Mouse (Mus musculus) embryonic facial prominence, embryonic 15.5 days (tissue): Measurements from ENCODE around the gene Gm11238. TPM values are rescaled to one million over a fixed set of nuclear protein-coding genes. Genes with fewer than 3 reads are reported as not detected.
"Not testable (repeated sequence)": the region's sequence is repeated elsewhere in the genome, so short reads cannot be mapped to it uniquely, and the experiment has no call there.

ENCODE experiments used
- ATAC-seq: fragments of 200-750 bp; cut with Nextera tagmentation; 2 replicates; pipeline ENCODE4 v1.8.0; 2017; ENCODE audit warnings: low read depth, moderate TSS enrichment; ENCODE audit not compliant: insufficient number of reproducible peaks, low FRiP score, low TSS enrichment
- H3K27ac ChIP-seq: fragments of 300-500 bp; sonication (generic); replicated peaks from 2 replicates; pipeline ENCODE4 v1.5.1; 2015; ENCODE audit warnings: mild to moderate bottlenecking, inconsistent platforms
- H3K27me3 ChIP-seq: fragments of 300-500 bp; sonication (generic); 2 replicates; pipeline ENCODE4 v1.6.1; 2015; ENCODE audit warnings: inconsistent platforms
- H3K36me3 ChIP-seq: fragments of 300-500 bp; sonication (generic); 2 replicates; pipeline ENCODE4 v1.6.1; 2015; ENCODE audit warnings: mild to moderate bottlenecking, inconsistent platforms
- H3K4me1 ChIP-seq: fragments of 300-500 bp; sonication (generic); 2 replicates; pipeline ENCODE4 v1.6.1; 2015; ENCODE audit warnings: inconsistent platforms
- H3K4me2 ChIP-seq: fragments of 300-500 bp; sonication (generic); replicated peaks from 2 replicates; pipeline ENCODE4 v1.6.1; 2015; ENCODE audit warnings: mild to moderate bottlenecking, inconsistent platforms
- H3K4me3 ChIP-seq: fragments of 300-500 bp; sonication (generic); replicated peaks from 2 replicates; pipeline ENCODE4 v1.5.1; 2015; ENCODE audit warnings: mild to moderate bottlenecking, inconsistent platforms
- H3K9ac ChIP-seq: fragments of 300-500 bp; sonication (generic); 2 replicates; pipeline ENCODE4 v1.6.1; 2015; ENCODE audit warnings: inconsistent platforms
- H3K9me3 ChIP-seq: fragments of 300-500 bp; sonication (generic); replicated peaks from 2 replicates; pipeline ENCODE4 v1.6.1; 2016; ENCODE audit warnings: inconsistent platforms
- WGBS: fragments of 180-500 bp; shearing (Covaris S2); methylation state at CpG from one replicate; pipeline ENCODE4 v1.1.7; 2015; 5-methylcytosine and 5-hydroxymethylcytosine counted together
- polyA plus RNA-seq: library from polyadenylated mRNA; unstranded; fragments of >200 nt; fragmentation: Nextera tagmentation; extraction: Ambion mirVana; gene quantifications from 2 replicates; pipeline ENCODE4 v1.2.1, GENCODE M21; 2015

Gm11238 gene
- polyA plus RNA-seq: not detected in 2 replicates

- not testable (repeated sequence) for ATAC-seq, H3K36me3 ChIP-seq, H3K4me2 ChIP-seq, H3K9ac ChIP-seq, H3K4me3 ChIP-seq, H3K4me1 ChIP-seq, H3K27me3 ChIP-seq, H3K9me3 ChIP-seq, H3K27ac ChIP-seq
- WGBS: no CpG with 5 or more reads among the region's 3 CpGs
These were observed at the start of gene Gm11238 for GRCm38 (mm10) chr4:73607581-73607980. Gm11238 (plus strand) TSS chr4:73607881.

- no peak for ATAC-seq
- H3K36me3 ChIP-seq: no peaks in the 10 kb centered on the region
- no peak overlapping the region for H3K9ac ChIP-seq
- no peak overlapping the region for H3K4me2 ChIP-seq
- H3K4me1 ChIP-seq: no peaks in the 10 kb centered on the region
- no peak overlapping the region for H3K27ac ChIP-seq
- no peak overlapping the region for H3K4me3 ChIP-seq
- WGBS: 6% methylated on average over 3 of the region's 3 CpGs
- H3K27me3 ChIP-seq: no peaks in the 10 kb centered on the region
- H3K9me3 ChIP-seq: no peaks in the 10 kb centered on the region
These were observed 8.4 kb upstream of the Gm11238 start for GRCm38 (mm10) chr4:73599248-73599647.

DNA sequence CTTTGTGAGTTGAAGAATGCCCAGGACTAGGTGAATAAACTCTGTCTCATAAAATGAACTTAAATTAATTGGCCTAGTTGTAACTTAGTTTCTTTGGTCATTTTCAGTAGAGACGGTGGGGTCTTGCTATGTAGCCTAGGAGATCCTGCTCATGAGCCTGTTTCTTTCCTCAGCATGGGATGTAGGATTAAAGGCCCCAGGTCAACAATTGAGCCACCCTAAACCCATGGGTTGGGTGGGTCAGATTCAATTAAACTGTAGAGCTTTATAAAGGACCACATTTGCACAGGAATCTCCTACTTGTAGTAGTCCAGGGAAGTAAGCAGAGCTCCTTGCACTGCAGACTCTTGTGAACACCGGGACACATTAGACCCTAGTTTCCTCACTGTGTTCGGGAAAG is 15.0 kb downstream of the Gm11238 start, which contains the start of gene Gm11237:
Gene Gm11237, plus strand, starts transcription at position 301 of the 400 bp plus-strand sequence.
- not testable (repeated sequence) for ATAC-seq
- no CpG with 5 or more reads among the region's 3 CpGs for WGBS

DNA sequence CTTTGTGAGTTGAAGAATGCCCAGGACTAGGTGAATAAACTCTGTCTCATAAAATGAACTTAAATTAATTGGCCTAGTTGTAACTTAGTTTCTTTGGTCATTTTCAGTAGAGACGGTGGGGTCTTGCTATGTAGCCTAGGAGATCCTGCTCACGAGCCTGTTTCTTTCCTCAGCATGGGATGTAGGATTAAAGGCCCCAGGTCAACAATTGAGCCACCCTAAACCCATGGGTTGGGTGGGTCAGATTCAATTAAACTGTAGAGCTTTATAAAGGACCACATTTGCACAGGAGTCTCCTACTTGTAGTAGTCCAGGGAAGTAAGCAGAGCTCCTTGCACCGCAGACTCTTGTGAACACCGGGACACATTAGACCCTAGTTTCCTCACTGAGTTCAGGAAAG is 30.1 kb downstream of the Gm11238 start, which contains the start of gene Gm11236:
Gene Gm11236, plus strand, starts transcription at position 301 of the 400 bp plus-strand sequence.
- H3K27ac ChIP-seq, H3K4me2 ChIP-seq, H3K9ac ChIP-seq, H3K36me3 ChIP-seq, H3K4me1 ChIP-seq, H3K9me3 ChIP-seq, ATAC-seq, H3K27me3 ChIP-seq, H3K4me3 ChIP-seq: not testable (repeated sequence)
- WGBS: no CpG with 5 or more reads among the region's 4 CpGs

More for the DNA sequence above, 15.0 kb downstream of the Gm11238 start, which contains the start of gene Gm11237:
- not testable (repeated sequence) for H3K27ac ChIP-seq, H3K4me3 ChIP-seq, H3K4me1 ChIP-seq, H3K36me3 ChIP-seq, H3K4me2 ChIP-seq, H3K9ac ChIP-seq, H3K9me3 ChIP-seq, H3K27me3 ChIP-seq

GRCm38 (mm10) chr4:73661864-73662263 is 54.2 kb downstream of the Gm11238 start:
- not testable (repeated sequence) for H3K4me2 ChIP-seq, ATAC-seq, H3K4me1 ChIP-seq, H3K27ac ChIP-seq, H3K4me3 ChIP-seq, H3K27me3 ChIP-seq, H3K9ac ChIP-seq, H3K36me3 ChIP-seq, H3K9me3 ChIP-seq
- 78% methylated on average over 4 of the region's 4 CpGs for WGBS

DNA sequence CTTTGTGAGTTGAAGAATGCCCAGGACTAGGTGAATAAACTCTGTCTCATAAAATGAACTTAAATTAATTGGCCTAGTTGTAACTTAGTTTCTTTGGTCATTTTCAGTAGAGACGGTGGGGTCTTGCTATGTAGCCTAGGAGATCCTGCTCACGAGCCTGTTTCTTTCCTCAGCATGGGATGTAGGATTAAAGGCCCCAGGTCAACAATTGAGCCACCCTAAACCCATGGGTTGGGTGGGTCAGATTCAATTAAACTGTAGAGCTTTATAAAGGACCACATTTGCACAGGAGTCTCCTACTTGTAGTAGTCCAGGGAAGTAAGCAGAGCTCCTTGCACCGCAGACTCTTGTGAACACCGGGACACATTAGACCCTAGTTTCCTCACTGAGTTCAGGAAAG is 60.4 kb downstream of the Gm11238 start, which contains the start of gene Gm11239:
Gene Gm11239, plus strand, starts transcription at position 301 of the 400 bp plus-strand sequence.
- WGBS: no CpG with 5 or more reads among the region's 4 CpGs
- ATAC-seq, H3K27ac ChIP-seq, H3K4me3 ChIP-seq, H3K9ac ChIP-seq, H3K4me2 ChIP-seq, H3K9me3 ChIP-seq, H3K36me3 ChIP-seq, H3K27me3 ChIP-seq, H3K4me1 ChIP-seq: not testable (repeated sequence)

GRCm38 (mm10) chr4:73683216-73683615 is 75.5 kb downstream of the Gm11238 start, which contains the start of gene Gm428:
Gm428 (plus strand) TSS chr4:73683516.
- not testable (repeated sequence) for H3K9me3 ChIP-seq, H3K4me2 ChIP-seq, H3K9ac ChIP-seq, H3K4me3 ChIP-seq, H3K27me3 ChIP-seq, H3K4me1 ChIP-seq, ATAC-seq, H3K27ac ChIP-seq, H3K36me3 ChIP-seq
- whole genome bisulfite sequencing: 82% methylated on average over 1 of the region's 4 CpGs

Other genes starting within 250 kb of the Gm11238 start
- not detected in 2 replicates for gene Gm11487, start 202.8 kb upstream of the Gm11238 start, polyA plus RNA-seq
- not detected in 2 replicates for gene Gm11237, start 15.1 kb downstream of the Gm11238 start, polyA plus RNA-seq
- gene Gm11236, start 30.2 kb downstream of the Gm11238 start, polyA plus RNA-seq: not detected in 2 replicates
- gene Gm11239, start 60.5 kb downstream of the Gm11238 start, polyA plus RNA-seq: not detected in 2 replicates
- gene Gm428, start 75.6 kb downstream of the Gm11238 start, polyA plus RNA-seq: not detected in 2 replicates
- 1.3 and 2.0 TPM in 2 replicates for gene Rasef, start 183.1 kb downstream of the Gm11238 start, polyA plus RNA-seq